Mouse (Mus musculus) midbrain, embryonic 11.5 days (tissue): ENCODE measurements around the gene Dst. TPM values are rescaled to one million over a fixed set of nuclear protein-coding genes. Genes with fewer than 3 reads are reported as not detected.

Experiments used
- ATAC-seq: fragments of 200-750 bp; cut with Nextera tagmentation; 2 replicates; pipeline ENCODE4 v1.8.0; 2017; ENCODE audit warnings: moderate TSS enrichment, moderate library complexity; ENCODE audit not compliant: low FRiP score
- DNase-seq: peaks from one replicate; pipeline ENCODE4 v3.0.0; 2015; ENCODE audit warnings: low spot score; ENCODE audit errors: missing footprints
- H3K27ac ChIP-seq: fragments of 300-500 bp; sonication (generic); 2 replicates; pipeline ENCODE4 v1.5.1; 2014; ENCODE audit warnings: low read depth, low read length
- H3K27me3 ChIP-seq: fragments of 300-500 bp; sonication (generic); 2 replicates; pipeline ENCODE4 v1.6.1; 2014; ENCODE audit warnings: mild to moderate bottlenecking, low read length, moderate library complexity, mixed read lengths; ENCODE audit not compliant: control insufficient read depth, insufficient read depth
- H3K36me3 ChIP-seq: fragments of 300-500 bp; sonication (generic); 2 replicates; pipeline ENCODE4 v1.6.1; 2014; ENCODE audit warnings: mild to moderate bottlenecking, low read length, moderate library complexity, mixed read lengths; ENCODE audit not compliant: control insufficient read depth, insufficient read depth
- H3K4me1 ChIP-seq: fragments of 300-500 bp; sonication (generic); 2 replicates; pipeline ENCODE4 v1.6.1; 2014; ENCODE audit warnings: low read length; ENCODE audit not compliant: control insufficient read depth, insufficient read depth
- H3K4me2 ChIP-seq: fragments of 300-500 bp; sonication (generic); 2 replicates; pipeline ENCODE4 v1.6.1; 2014; ENCODE audit warnings: mild to moderate bottlenecking, moderate library complexity
- H3K4me3 ChIP-seq: fragments of 300-500 bp; sonication (generic); 2 replicates; pipeline ENCODE4 v1.5.1; 2014; ENCODE audit warnings: low read depth, low read length
- H3K9ac ChIP-seq: fragments of 300-500 bp; sonication (generic); 2 replicates; pipeline ENCODE4 v1.6.1; 2014; ENCODE audit warnings: low read length
- H3K9me3 ChIP-seq: fragments of 300-500 bp; sonication (generic); 2 replicates; pipeline ENCODE4 v1.6.1; 2016; ENCODE audit warnings: low read length; ENCODE audit not compliant: control insufficient read depth
- WGBS: fragments of 180-500 bp; shearing (Covaris S2); extraction: QIAGEN DNeasy Blood & Tissue Kit; methylation state at CpG from one replicate; pipeline ENCODE4 v1.1.7; 2014; 5-methylcytosine and 5-hydroxymethylcytosine counted together
- polyA plus RNA-seq: library from polyadenylated mRNA; unstranded; fragments of >200 nt; fragmentation: Nextera tagmentation; extraction: Ambion mirVana; gene quantifications from 2 replicates; pipeline ENCODE4 v1.2.1, GENCODE M21; 2014

Gene Dst
- polyA plus RNA-seq, 1 experiment from 2014 or later, result 33.3 TPM

GRCm38 (mm10) chr1:33939828-33940227 is 31.8 kb downstream of the Dst start:
- H3K4me3 ChIP-seq, result no peak overlapping the region
- no peaks in the 10 kb centered on the region for H3K9me3 ChIP-seq
- DNase-seq (no peak), ATAC-seq (no peak)
- no peaks in the 10 kb centered on the region for H3K27me3 ChIP-seq
- WGBS, result 87% methylated on average over 5 of the region's 5 CpGs
- no peak overlapping the region for H3K4me2 ChIP-seq
- no peak overlapping the region for H3K9ac ChIP-seq
- no peak overlapping the region for H3K27ac ChIP-seq
- H3K4me1 ChIP-seq, result no peaks in the 10 kb centered on the region
- no peaks in the 10 kb centered on the region for H3K36me3 ChIP-seq

DNA sequence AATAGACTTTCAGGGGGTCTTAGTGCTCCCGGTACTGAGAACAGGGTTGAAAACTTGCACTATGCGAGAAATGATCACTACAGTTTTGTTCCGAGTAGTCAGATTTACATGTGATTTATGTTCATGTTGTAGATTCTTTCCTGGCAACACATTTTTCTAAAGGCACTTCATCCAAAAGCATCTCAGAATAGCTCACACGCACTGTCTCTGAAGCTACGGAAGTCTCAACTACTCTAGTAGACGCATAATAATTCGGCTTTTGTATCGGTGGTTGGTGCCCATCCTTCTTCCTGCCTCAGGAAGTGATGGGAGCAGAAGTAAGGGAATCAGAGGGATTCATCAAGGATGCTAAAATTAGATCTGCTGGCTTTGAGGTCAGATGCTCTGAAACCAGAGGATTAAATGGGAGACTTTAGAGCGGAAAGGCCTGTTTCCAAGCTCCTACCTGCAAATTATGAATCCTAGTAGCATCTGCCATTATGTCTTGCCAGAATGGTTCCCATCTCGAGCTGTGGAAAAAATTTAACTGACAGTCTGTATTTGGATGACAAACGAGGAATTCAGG is 32.4 kb downstream of the Dst start:
- H3K27ac ChIP-seq, result no peak overlapping the region
- no peak overlapping the region for H3K4me3 ChIP-seq
- no peak overlapping the region for H3K9ac ChIP-seq
- no peaks in the 10 kb centered on the region for H3K36me3 ChIP-seq
- ATAC-seq, result no peak
- DNase-seq, result no peak
- H3K4me2 ChIP-seq, result no peak overlapping the region
- H3K4me1 ChIP-seq, result no peaks in the 10 kb centered on the region
- no peaks in the 10 kb centered on the region for H3K27me3 ChIP-seq
- WGBS, result 88% methylated on average over 11 of the region's 11 CpGs
- no peaks in the 10 kb centered on the region for H3K9me3 ChIP-seq

DNA sequence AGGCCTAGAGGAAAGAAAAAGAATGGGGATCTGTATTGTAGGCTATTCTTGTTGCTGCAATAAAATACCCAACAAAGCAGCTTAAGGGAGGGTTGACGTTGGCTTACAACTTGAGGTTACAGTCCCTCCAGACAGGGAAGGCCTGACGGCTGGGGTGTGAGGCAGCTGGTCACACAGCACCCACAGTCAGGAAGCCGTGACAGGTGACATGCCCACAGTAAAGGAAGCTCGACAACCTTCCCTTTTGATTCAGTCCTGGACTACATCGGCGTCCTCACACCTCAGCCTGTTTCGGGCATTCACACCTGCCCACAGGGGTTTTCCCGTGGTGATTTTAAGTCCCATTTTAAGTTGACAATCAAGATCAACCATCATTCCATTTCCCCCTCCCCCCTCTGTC is 34.6 kb downstream of the Dst start:
- 90% methylated on average over 8 of the region's 8 CpGs for WGBS
- H3K36me3 ChIP-seq, result no peaks in the 10 kb centered on the region
- no peaks in the 10 kb centered on the region for H3K27me3 ChIP-seq
- ATAC-seq, result no peak
- no peak overlapping the region for H3K27ac ChIP-seq
- H3K4me3 ChIP-seq, result no peak overlapping the region
- DNase-seq, result no peak
- no peak overlapping the region for H3K4me2 ChIP-seq
- H3K9me3 ChIP-seq, result no peaks in the 10 kb centered on the region
- H3K9ac ChIP-seq, result no peak overlapping the region
- no peaks in the 10 kb centered on the region for H3K4me1 ChIP-seq

GRCm38 (mm10) chr1:33943943-33944342 is 35.9 kb downstream of the Dst start:
- no peaks in the 10 kb centered on the region for H3K27me3 ChIP-seq
- DNase-seq (no peak), ATAC-seq (no peak)
- no peak overlapping the region for H3K9ac ChIP-seq
- WGBS, result 69% methylated on average over 2 of the region's 2 CpGs
- H3K36me3 ChIP-seq, result no peaks in the 10 kb centered on the region
- no peak overlapping the region for H3K4me3 ChIP-seq
- H3K9me3 ChIP-seq, result no peaks in the 10 kb centered on the region
- no peaks in the 10 kb centered on the region for H3K4me1 ChIP-seq
- H3K4me2 ChIP-seq, result no peak overlapping the region
- H3K27ac ChIP-seq, result no peak overlapping the region

DNA sequence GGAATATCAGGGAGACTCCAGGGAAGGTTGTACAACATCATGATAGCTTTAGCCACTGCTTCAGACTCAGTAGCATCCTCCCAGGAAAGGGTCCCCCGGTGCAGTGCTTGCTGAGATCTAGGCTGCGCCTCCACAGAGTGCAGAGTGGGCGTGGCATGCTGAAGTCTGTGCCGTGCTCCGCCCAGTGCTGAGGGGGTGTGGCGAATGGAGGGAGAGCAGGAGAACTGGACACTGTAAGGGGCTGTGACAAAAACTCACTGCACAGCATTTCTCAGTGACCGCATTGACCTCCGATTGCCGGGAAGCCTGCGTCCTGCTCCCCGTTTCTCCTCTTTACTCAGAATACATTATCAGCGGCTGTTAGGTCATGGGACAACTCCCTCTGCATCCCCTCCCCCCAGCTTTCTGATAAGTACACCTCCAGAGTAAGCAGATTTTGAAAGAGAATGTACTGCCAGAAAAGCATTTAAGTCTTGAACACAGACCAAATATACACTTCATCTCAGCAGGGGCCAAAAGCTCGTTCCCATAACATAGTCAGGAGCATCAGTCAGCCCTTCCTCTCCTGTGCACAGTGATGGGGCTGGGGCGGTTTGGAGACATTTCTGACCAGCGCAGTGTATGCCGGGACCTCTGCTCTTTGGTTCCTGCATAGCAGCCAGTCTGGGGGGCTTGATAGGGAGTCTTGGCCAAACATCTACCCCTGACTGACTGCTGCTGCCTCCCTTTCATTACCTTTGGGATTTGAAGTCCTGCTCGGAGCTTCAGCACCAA is 37.1 kb downstream of the Dst start:
- Histone ChIP-seq H3K4me2 (no peak overlapping the region), H3K27me3 (no peaks in the 10 kb centered on the region), H3K4me3 (no peak overlapping the region), H3K9ac (no peak overlapping the region), H3K27ac (no peak overlapping the region), H3K9me3 (no peaks in the 10 kb centered on the region), H3K36me3 (no peaks in the 10 kb centered on the region), H3K4me1 (no peaks in the 10 kb centered on the region)
- peak; percentile 55; the same call in 1 of the 2 replicates for ATAC-seq
- 77% methylated on average over 17 of the region's 17 CpGs for WGBS
- DNase-seq, result no peak

- Histone ChIP-seq H3K27me3 (no peaks in the 10 kb centered on the region), H3K4me3 (no peak overlapping the region), H3K9ac (no peak overlapping the region), H3K27ac (no peak overlapping the region), H3K4me1 (no peaks in the 10 kb centered on the region), H3K4me2 (no peak overlapping the region), H3K9me3 (no peaks in the 10 kb centered on the region), H3K36me3 (no peaks in the 10 kb centered on the region)
- DNase-seq, result no peak
- no peak for ATAC-seq
- WGBS, result 93% methylated on average over 6 of the region's 6 CpGs
Measured at GRCm38 (mm10) chr1:33945756-33946155, 37.7 kb downstream of the Dst start.

GRCm38 (mm10) chr1:33946601-33947395 is 38.8 kb downstream of the Dst start:
- ATAC-seq (no peak), DNase-seq (peak; percentile 21)
- Histone ChIP-seq H3K4me2 (no peak overlapping the region), H3K9ac (no peak overlapping the region), H3K4me3 (no peak overlapping the region), H3K36me3 (no peaks in the 10 kb centered on the region), H3K27ac (no peak overlapping the region), H3K4me1 (no peaks in the 10 kb centered on the region), H3K27me3 (no peaks in the 10 kb centered on the region), H3K9me3 (no peaks in the 10 kb centered on the region)
- WGBS, result 87% methylated on average over 12 of the region's 12 CpGs

GRCm38 (mm10) chr1:33947838-33948237 is 39.8 kb downstream of the Dst start:
- 91% methylated on average over 6 of the region's 6 CpGs for WGBS
- Histone ChIP-seq H3K36me3 (no peaks in the 10 kb centered on the region), H3K9me3 (no peaks in the 10 kb centered on the region), H3K4me2 (no peak overlapping the region), H3K4me3 (no peak overlapping the region), H3K27me3 (no peaks in the 10 kb centered on the region), H3K27ac (no peak overlapping the region), H3K4me1 (no peaks in the 10 kb centered on the region), H3K9ac (no peak overlapping the region)
- ATAC-seq (no peak), DNase-seq (peak; percentile 23)

DNA sequence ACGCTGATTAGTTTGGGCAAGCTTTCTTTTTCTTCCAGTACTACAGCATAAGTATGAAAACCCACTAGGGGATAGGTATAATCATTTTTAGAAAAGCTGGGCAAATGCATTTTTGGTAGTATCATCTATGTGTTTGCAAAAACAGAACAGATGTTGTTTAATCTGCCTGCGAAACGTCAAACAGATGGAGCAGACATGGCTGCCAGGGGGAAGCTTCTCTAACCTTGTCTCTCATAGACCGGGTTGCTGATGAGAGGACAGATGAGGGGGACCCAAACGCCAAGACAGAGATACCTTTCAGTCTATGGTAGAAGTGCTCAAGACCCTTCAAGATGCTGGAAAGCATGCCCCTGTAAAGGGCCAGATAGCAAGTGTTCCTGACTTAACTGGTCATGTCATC is 40.5 kb downstream of the Dst start:
- H3K9ac ChIP-seq, result no peak overlapping the region
- ATAC-seq, result no peak
- no peak overlapping the region for H3K4me3 ChIP-seq
- no peak overlapping the region for H3K27ac ChIP-seq
- no peaks in the 10 kb centered on the region for H3K27me3 ChIP-seq
- DNase-seq, result no peak
- no peaks in the 10 kb centered on the region for H3K36me3 ChIP-seq
- H3K4me1 ChIP-seq, result no peaks in the 10 kb centered on the region
- no peaks in the 10 kb centered on the region for H3K9me3 ChIP-seq
- WGBS, result 90% methylated on average over 5 of the region's 5 CpGs
- H3K4me2 ChIP-seq, result no peak overlapping the region
